Mouse (Mus musculus): ENCODE results near the gene Cct5.

Gene Cct5

GRCm38 (mm10) chr15:31565184-31565583 is 36.4 kb downstream of the Cct5 start, which contains the start of gene Cmbl:
Cmbl (plus strand) TSS chr15:31565389.
- no peak for DNase-seq (ENCODE audit: low spot score in 2 of 2)

GRCm38 (mm10) chr15:31563577-31564546 is 37.7 kb downstream of the Cct5 start:
- no peak for DNase-seq (ENCODE audit: low spot score in 2 of 2)

- DNase-seq (ENCODE audit: low spot score in 2 of 2): no peak
These were observed 38.8 kb downstream of the Cct5 start for GRCm38 (mm10) chr15:31562847-31563246.

GRCm38 (mm10) chr15:31561976-31562375 is 39.6 kb downstream of the Cct5 start:
- no peak for DNase-seq (ENCODE audit: low spot score in 2 of 2)

DNA sequence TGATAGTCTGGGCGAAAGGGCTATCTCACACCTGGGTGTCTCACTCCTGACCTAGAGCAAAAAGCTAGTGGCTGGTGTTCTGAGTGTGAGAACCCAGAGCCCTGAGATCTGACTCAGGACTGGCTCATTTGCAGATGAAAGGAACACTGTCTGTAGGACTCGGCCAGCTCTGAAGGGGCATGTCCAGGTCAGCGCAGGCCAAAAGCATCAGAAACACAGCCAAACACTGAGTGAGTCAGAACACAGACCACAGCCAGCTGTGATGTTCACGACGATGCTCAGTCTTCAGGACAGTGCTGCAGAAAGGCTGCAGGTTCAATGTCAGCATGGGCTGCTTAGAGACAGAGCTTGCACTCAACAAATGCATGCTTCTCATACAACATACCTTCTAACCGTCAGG is 40.2 kb downstream of the Cct5 start:
- no peak for DNase-seq (ENCODE audit: low spot score in 2 of 2)

DNA sequence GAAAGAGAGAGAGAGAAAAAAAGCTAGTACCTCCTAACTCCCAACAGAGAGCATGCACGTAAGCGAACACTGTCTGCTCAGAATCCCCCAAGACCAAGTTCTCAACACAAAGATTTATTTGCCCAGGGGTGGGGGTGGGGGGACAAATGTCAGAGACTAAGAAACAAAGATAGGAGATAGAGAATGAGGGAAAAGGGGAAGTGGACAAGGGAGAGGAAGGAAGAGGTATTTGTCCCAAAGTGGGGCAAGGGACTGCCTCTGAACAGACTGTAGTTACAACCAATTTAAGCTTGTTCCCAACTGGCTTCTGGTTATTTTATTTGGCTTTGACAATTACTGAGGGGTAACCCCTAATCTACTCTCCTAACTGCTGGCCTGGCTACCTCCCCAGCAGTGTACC is 46.7 kb downstream of the Cct5 start:
- DNase-seq (ENCODE audit: low spot score in 2 of 2): no peak

DNA sequence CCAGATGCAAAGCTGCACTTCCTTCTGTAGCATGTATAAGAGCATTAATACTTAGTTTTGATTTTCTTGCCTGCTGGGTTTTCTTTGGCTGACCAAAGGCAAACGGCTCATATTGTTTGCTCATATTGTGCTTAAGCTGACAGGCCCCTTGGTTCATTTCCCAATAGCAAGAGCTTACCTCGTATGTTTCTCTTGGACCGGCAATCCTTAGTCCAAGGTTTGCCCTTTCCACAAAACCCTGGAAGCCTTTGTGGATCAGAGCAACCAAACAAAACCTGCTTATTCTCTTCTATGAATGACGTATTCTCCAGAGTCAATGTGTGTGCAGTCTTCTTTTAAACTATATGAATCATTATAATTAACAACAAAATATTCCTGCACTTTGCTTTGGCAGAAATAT is 51.2 kb downstream of the Cct5 start:
- no peak for DNase-seq (ENCODE audit: low spot score in 2 of 2)

GRCm38 (mm10) chr15:31547421-31547820 is 54.2 kb downstream of the Cct5 start:
- DNase-seq (ENCODE audit: low spot score in 2 of 2): no peak

- no peak for DNase-seq (ENCODE audit: low spot score in 2 of 2)
These were observed 55.3 kb downstream of the Cct5 start for GRCm38 (mm10) chr15:31546291-31546690.

GRCm38 (mm10) chr15:31545058-31545457 is 56.5 kb downstream of the Cct5 start:
- no peak for DNase-seq (ENCODE audit: low spot score in 2 of 2)

DNA sequence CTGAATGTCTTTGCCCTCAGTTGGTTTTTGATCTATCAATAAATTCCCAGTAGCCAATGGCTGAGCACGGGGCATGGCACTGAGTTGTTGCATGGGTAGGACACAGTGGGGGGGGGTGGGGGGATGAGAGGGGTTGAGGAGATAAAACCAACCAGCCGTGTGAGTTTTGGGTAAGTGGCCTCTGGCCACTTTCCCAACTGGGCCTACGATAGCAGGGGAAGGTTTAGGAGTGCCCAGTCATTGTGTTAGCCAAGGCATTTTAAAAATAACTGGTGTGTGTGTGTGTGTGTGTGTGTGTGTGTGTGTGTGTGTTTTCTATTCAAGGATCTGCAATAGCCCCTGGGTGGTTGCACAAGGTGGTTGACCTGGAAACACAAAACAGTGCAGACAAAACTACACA is 58.4 kb downstream of the Cct5 start:
- DNase-seq (ENCODE audit: low spot score in 2 of 2): no peak

DNA sequence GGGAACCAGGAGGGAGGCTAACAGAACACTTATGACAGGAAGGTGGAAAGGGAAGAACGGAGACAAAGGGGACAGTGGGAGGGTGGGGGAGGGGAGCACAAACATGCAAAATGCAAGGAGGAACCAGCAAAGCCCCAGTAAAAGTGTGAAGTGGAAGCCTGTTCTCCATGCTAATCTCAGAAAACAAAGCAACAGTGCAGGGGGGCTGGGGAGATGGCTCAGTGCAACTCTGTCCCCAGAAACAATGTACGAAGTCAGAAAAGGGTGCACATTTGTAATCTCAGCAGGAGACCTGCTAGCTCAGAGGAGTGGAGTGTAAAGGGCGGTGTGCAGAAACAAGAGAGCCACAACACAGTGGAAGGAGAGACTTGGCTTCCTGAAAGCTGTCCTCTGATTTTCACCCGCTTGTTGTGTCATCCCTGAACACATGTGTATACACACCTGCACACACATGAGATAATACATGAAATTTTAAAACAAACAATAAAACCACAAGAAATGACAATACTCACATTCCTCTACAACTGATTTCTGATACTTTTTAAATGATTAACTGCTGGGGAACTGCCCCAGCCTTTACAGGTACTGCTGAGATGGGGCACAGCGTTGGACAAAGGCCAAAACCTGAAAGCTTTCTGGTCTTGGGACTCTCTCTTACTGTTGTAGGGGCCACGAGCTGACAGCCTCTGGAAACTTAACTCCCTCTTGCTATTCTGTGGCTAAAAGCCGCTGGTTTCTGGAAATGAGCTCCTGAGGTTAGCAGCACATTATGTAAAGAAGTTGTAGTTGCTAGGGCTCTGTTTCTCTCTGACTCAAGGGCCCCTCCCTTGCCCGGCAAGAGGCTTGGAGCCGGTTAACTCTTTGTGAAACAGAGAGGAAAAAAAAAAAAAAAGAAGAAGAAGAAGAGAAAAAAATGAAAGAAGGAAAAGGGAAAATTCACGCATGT is 59.3 kb downstream of the Cct5 start:
- no peak for DNase-seq (ENCODE audit: low spot score in 2 of 2)
